Mouse (Mus musculus) layer of hippocampus, adult 9-11 months (tissue): ENCODE measurements around the gene Helq.

ENCODE experiments used
- DNase-seq: peaks from one replicate; pipeline ENCODE4 v3.0.0; 2022

Helq gene

GRCm38 (mm10) chr5:100776900-100777299, 21.5 kb downstream of the Helq start:
- DNase-seq, result no peak

GRCm38 (mm10) chr5:100775778-100776404, 22.5 kb downstream of the Helq start:
- no peak for DNase-seq

GRCm38 (mm10) chr5:100771575-100771974, 26.8 kb downstream of the Helq start:
- no peak for DNase-seq

GRCm38 (mm10) chr5:100766026-100766425, 32.4 kb downstream of the Helq start:
- DNase-seq, result no peak

GRCm38 (mm10) chr5:100761736-100762135, 36.7 kb downstream of the Helq start:
- DNase-seq, result no peak

- no peak for DNase-seq
Measured at GRCm38 (mm10) chr5:100760049-100760663, 38.2 kb downstream of the Helq start.

GRCm38 (mm10) chr5:100758121-100758520, 40.3 kb downstream of the Helq start:
- DNase-seq, result no peak

- no peak for DNase-seq
Measured at GRCm38 (mm10) chr5:100753407-100753806, 45.0 kb downstream of the Helq start.

- no peak for DNase-seq
Measured at GRCm38 (mm10) chr5:100751655-100752054, 46.7 kb downstream of the Helq start.

GRCm38 (mm10) chr5:100750617-100751255, 47.7 kb downstream of the Helq start:
- peak; percentile 42 for DNase-seq

- no peak for DNase-seq
Measured at GRCm38 (mm10) chr5:100738802-100739201, 59.6 kb downstream of the Helq start.

- DNase-seq, result no peak
Measured at GRCm38 (mm10) chr5:100736919-100737318, 61.5 kb downstream of the Helq start.

- no peak for DNase-seq
Measured at GRCm38 (mm10) chr5:100734535-100734934, 63.9 kb downstream of the Helq start.

- DNase-seq, result no peak
Measured at GRCm38 (mm10) chr5:100728757-100729156, 69.6 kb downstream of the Helq start.

GRCm38 (mm10) chr5:100726001-100726400, 72.4 kb downstream of the Helq start:
- no peak for DNase-seq

GRCm38 (mm10) chr5:100719235-100720088, 78.9 kb downstream of the Helq start, which contains the start of gene Hpse:
TSS of gene Hpse (minus strand) at chr5:100719716.
- DNase-seq, result no peak

GRCm38 (mm10) chr5:100716762-100717161, 81.6 kb downstream of the Helq start:
- no peak for DNase-seq
